Mouse (Mus musculus) intestine, embryonic 15.5 days (tissue): ENCODE data around the gene Atp8a1. TPM values are rescaled to one million over a fixed set of nuclear protein-coding genes. Genes with fewer than 3 reads are reported as not detected.
A peak's percentile ranks its signal among the peaks of the same experiment; 100 is the strongest.

Experiments
- ATAC-seq: fragments of 200-750 bp; cut with Nextera tagmentation; 2 replicates; pipeline ENCODE4 v1.8.0; 2017; ENCODE audit warnings: moderate TSS enrichment, moderate library complexity
- H3K27ac ChIP-seq: fragments of 300-500 bp; sonication (generic); 2 replicates; pipeline ENCODE4 v1.5.1; 2015; ENCODE audit warnings: mild to moderate bottlenecking, inconsistent platforms
- H3K27me3 ChIP-seq: fragments of 300-500 bp; sonication (generic); replicated peaks from 2 replicates; pipeline ENCODE4 v1.6.1; 2015; ENCODE audit warnings: inconsistent platforms
- H3K36me3 ChIP-seq: fragments of 300-500 bp; sonication (generic); 2 replicates; pipeline ENCODE4 v1.6.1; 2015; ENCODE audit warnings: inconsistent platforms
- H3K4me1 ChIP-seq: fragments of 300-500 bp; sonication (generic); replicated peaks from 2 replicates; pipeline ENCODE4 v1.6.1; 2015; ENCODE audit warnings: inconsistent platforms
- H3K4me2 ChIP-seq: fragments of 300-500 bp; sonication (generic); replicated peaks from 2 replicates; pipeline ENCODE4 v1.6.1; 2015; ENCODE audit warnings: mild to moderate bottlenecking, inconsistent platforms
- H3K4me3 ChIP-seq: fragments of 300-500 bp; sonication (generic); replicated peaks from 2 replicates; pipeline ENCODE4 v1.5.1; 2015; ENCODE audit warnings: inconsistent platforms
- H3K9ac ChIP-seq: fragments of 300-500 bp; sonication (generic); 2 replicates; pipeline ENCODE4 v1.6.1; 2015; ENCODE audit warnings: inconsistent platforms
- H3K9me3 ChIP-seq: fragments of 300-500 bp; sonication (generic); 2 replicates; pipeline ENCODE4 v1.6.1; 2016; ENCODE audit warnings: inconsistent platforms
- WGBS: fragments of 180-500 bp; shearing (Covaris S2); methylation state at CpG from one replicate; pipeline ENCODE4 v1.1.7; 2015; 5-methylcytosine and 5-hydroxymethylcytosine counted together
- polyA plus RNA-seq: library from polyadenylated mRNA; unstranded; fragments of >200 nt; fragmentation: Nextera tagmentation; extraction: Ambion mirVana; gene quantifications from 2 replicates; pipeline ENCODE4 v1.2.1, GENCODE M21; 2015

Atp8a1 gene
- polyA plus RNA-seq, 1 experiment from 2014 or later, result 16.5 TPM

DNA sequence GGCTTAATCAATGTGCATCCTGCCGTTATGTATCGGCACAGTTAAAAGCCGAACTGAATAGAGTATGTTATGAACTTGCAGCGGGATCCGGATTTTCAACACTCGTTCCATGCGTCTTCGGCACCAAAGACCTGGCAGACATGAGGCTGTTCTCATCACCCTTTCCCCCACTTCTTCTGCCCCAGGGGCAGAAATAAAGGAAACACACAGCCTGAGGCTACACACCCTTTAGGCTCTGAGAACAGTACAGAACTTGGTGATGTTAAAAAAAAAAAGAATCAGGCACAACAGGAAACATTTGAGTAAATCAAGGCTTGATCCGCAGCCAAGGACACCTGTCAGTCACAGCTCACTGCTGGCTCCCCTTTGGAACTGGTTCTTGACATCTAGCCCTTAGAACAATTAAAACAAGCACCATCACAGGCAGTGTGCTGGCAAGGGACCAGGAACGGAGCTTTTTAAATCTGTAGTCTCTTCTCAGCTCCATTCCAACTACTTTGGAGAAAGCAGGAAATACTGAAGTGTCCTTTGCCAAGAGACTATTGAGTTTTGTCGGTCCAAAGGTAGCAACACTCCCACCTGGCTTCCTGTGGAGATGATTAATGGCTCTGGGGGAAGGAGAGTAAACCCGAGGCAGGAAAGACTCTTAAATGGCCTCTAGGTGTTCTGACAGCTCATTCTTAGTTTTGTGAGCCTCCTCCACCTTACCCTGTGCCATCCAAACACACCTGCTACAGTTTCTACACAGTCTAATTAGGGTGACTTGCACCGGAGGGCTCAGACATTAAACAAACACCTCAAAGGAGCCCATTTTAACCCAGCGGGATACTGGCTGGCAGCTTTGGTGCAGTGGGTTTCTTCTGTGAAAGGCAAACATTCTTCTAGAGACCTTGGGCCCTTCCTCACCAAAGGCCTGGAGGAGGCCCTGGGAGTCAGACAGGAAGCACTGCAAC, 50.0 kb downstream of the Atp8a1 start:
- Histone ChIP-seq H3K4me1 (0 out of 2 replicates have a peak, but pooled peaks cover 9% of the 10 kb centered on the region), H3K9ac (no peak overlapping the region), H3K36me3 (no peaks in the 10 kb centered on the region), H3K4me2 (peak overlapping the region; percentile 9), H3K9me3 (no peaks in the 10 kb centered on the region), H3K27ac (peak overlapping the region; percentile 66), H3K27me3 (no peaks in the 10 kb centered on the region), H3K4me3 (no peak overlapping the region)
- ATAC-seq, result peak; percentile 85
- WGBS, result 66% methylated on average over 14 of the region's 14 CpGs

- WGBS, result 86% methylated on average over 10 of the region's 10 CpGs
- 0 out of 2 replicates have a peak, but pooled peaks cover 9% of the 10 kb centered on the region for H3K4me1 ChIP-seq
- H3K4me3 ChIP-seq, result no peak overlapping the region
- no peak overlapping the region for H3K27ac ChIP-seq
- H3K9ac ChIP-seq, result no peak overlapping the region
- H3K4me2 ChIP-seq, result no peak overlapping the region
- no peaks in the 10 kb centered on the region for H3K27me3 ChIP-seq
- H3K9me3 ChIP-seq, result no peaks in the 10 kb centered on the region
- ATAC-seq, result no peak
- H3K36me3 ChIP-seq, result no peaks in the 10 kb centered on the region
These were observed 53.0 kb downstream of the Atp8a1 start for GRCm38 (mm10) chr5:67794129-67794800.

GRCm38 (mm10) chr5:67782775-67783174, 64.5 kb downstream of the Atp8a1 start:
- Histone ChIP-seq H3K9me3 (no peaks in the 10 kb centered on the region), H3K27me3 (no peaks in the 10 kb centered on the region), H3K27ac (no peak overlapping the region), H3K4me1 (no peaks in the 10 kb centered on the region), H3K9ac (no peak overlapping the region), H3K4me3 (no peak overlapping the region), H3K36me3 (no peaks in the 10 kb centered on the region), H3K4me2 (no peak overlapping the region)
- no peak for ATAC-seq
- 77% methylated on average over 7 of the region's 7 CpGs for WGBS

GRCm38 (mm10) chr5:67778026-67778425, 69.2 kb downstream of the Atp8a1 start:
- Histone ChIP-seq H3K4me3 (no peak overlapping the region), H3K4me2 (no peak overlapping the region), H3K27ac (no peak overlapping the region), H3K9me3 (no peaks in the 10 kb centered on the region), H3K27me3 (no peaks in the 10 kb centered on the region), H3K36me3 (no peaks in the 10 kb centered on the region), H3K9ac (no peak overlapping the region), H3K4me1 (no peaks in the 10 kb centered on the region)
- ATAC-seq, result no peak
- WGBS, result 64% methylated on average over 8 of the region's 8 CpGs

DNA sequence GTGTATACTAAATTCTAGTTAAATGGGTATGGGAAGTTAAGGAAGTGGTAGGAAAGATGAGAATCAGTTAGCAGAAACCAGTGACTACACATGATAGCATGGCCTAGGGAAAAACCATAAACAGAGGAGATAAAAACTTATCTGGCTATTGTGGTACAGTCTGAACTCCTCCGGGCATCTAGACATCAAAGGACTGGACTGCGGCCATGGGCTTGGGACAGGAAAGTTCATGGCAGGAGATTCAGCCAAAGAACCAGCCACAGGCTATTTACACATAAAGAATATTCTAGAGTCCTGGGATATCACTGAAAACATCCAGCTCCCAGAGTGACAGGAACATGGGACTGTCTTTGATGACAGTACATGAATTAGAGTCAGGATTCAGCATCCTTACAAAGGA, 73.0 kb downstream of the Atp8a1 start:
- Histone ChIP-seq H3K27me3 (no peaks in the 10 kb centered on the region), H3K4me3 (no peak overlapping the region), H3K4me1 (no peaks in the 10 kb centered on the region), H3K27ac (no peak overlapping the region), H3K9me3 (no peaks in the 10 kb centered on the region), H3K4me2 (no peak overlapping the region), H3K9ac (no peak overlapping the region), H3K36me3 (no peaks in the 10 kb centered on the region)
- no peak for ATAC-seq
- 94% methylated on average over 2 of the region's 2 CpGs for WGBS

GRCm38 (mm10) chr5:67768708-67769107, 78.5 kb downstream of the Atp8a1 start:
- Histone ChIP-seq H3K36me3 (no peaks in the 10 kb centered on the region), H3K4me1 (no peaks in the 10 kb centered on the region), H3K4me3 (no peak overlapping the region), H3K9me3 (no peaks in the 10 kb centered on the region), H3K9ac (no peak overlapping the region), H3K27me3 (no peaks in the 10 kb centered on the region), H3K4me2 (no peak overlapping the region), H3K27ac (no peak overlapping the region)
- no peak for ATAC-seq
- WGBS, result 84% methylated on average over 8 of the region's 8 CpGs

DNA sequence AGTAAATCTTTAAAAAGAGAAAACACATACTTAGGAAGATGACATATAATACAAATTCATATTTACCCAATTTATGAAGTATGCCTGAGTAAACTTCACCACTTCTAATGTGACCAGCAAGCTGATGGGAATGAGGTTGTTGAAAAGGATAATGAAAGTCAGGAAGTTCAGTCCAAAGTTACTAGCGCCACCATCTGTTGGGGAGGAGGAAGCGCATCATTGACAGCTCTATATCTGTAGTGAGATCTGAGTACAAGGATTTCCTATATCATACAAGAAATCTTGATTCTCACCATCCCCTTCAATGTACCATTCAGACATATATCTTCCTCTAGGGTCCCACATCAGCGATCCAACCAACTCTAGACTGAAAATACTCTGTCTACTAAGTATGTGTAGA, 82.4 kb downstream of the Atp8a1 start:
- Histone ChIP-seq H3K4me2 (no peak overlapping the region), H3K36me3 (no peaks in the 10 kb centered on the region), H3K4me3 (no peak overlapping the region), H3K9me3 (no peaks in the 10 kb centered on the region), H3K4me1 (no peaks in the 10 kb centered on the region), H3K27me3 (no peaks in the 10 kb centered on the region), H3K9ac (no peak overlapping the region), H3K27ac (no peak overlapping the region)
- no peak for ATAC-seq
- WGBS, result 95% methylated on average over 3 of the region's 3 CpGs

GRCm38 (mm10) chr5:67758126-67758525, 89.1 kb downstream of the Atp8a1 start:
- Histone ChIP-seq H3K9ac (no peak overlapping the region), H3K27me3 (no peaks in the 10 kb centered on the region), H3K4me3 (no peak overlapping the region), H3K9me3 (no peaks in the 10 kb centered on the region), H3K4me2 (no peak overlapping the region), H3K36me3 (no peaks in the 10 kb centered on the region), H3K4me1 (no peaks in the 10 kb centered on the region), H3K27ac (no peak overlapping the region)
- 90% methylated on average over 6 of the region's 6 CpGs for WGBS
- no peak for ATAC-seq

DNA sequence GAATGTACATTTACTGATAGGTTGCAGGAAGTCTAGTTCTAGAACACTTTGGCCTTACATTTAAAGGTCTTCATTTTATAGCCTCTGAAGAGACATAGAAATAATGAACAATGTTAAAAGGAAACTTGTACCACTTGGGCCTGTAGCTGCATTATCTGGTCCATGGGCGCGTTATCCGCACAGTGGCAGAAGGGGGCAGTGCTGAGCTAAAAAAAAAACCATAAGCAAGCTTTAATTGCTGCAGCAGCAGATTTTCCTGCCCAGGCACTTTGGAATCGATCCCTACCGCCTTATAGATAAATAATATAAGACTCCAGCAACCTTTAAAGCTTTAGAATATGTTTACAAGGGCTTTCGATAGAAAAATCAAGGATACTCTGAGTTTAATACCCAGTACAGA, 91.1 kb downstream of the Atp8a1 start:
- ATAC-seq, result no peak

DNA sequence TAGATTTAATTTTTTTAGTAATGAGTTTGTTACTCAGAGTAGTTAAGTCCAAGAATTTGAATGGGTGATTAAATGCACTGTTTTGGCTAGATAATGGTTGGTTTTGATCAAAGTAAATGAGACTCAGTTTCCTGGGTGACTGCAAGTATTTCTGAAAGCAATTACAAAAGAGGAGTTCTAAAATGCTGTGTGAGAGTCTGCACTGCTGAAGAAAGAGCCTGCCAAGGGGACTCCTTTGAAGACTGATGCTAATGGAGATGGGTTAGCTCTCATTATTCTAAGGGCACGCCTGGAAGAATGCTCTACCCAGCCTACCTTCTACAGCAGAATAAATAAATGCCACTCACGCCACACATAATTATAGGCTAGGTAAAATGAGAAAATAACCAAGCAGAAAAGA, 94.2 kb downstream of the Atp8a1 start:
- Histone ChIP-seq H3K9me3 (no peaks in the 10 kb centered on the region), H3K9ac (no peak overlapping the region), H3K36me3 (no peaks in the 10 kb centered on the region), H3K4me3 (no peak overlapping the region), H3K4me1 (no peaks in the 10 kb centered on the region), H3K27ac (no peak overlapping the region), H3K4me2 (no peak overlapping the region), H3K27me3 (no peaks in the 10 kb centered on the region)
- WGBS, result 73% methylated on average over 2 of the region's 2 CpGs
- no peak for ATAC-seq

More for the DNA sequence above, 91.1 kb downstream of the Atp8a1 start:
- Histone ChIP-seq H3K4me2 (no peak overlapping the region), H3K4me3 (no peak overlapping the region), H3K27me3 (no peaks in the 10 kb centered on the region), H3K36me3 (no peaks in the 10 kb centered on the region), H3K4me1 (no peaks in the 10 kb centered on the region), H3K9me3 (no peaks in the 10 kb centered on the region), H3K27ac (no peak overlapping the region), H3K9ac (no peak overlapping the region)
- 23% methylated on average over 6 of the region's 6 CpGs for WGBS

DNA sequence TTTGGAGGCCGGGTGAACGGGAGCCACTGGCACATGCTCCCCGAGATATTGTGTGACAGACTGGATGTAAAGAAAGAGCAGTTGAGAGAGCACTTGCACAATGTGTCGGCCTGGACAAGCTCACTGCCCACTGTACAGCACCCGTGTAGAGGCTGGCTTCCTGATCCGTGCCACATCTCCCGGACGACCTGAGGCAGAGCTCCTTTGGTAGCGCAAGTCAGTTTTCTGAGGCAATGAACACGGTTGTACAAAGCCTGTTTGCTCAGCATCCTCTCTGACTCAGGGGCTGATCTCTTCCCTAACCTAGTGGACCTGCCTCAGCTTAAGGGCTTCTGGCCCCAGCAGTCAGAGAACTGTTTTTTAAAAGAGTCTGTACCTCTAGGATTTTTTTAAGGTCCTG, 94.6 kb downstream of the Atp8a1 start:
- Histone ChIP-seq H3K4me1 (no peaks in the 10 kb centered on the region), H3K27ac (no peak overlapping the region), H3K9me3 (no peaks in the 10 kb centered on the region), H3K27me3 (no peaks in the 10 kb centered on the region), H3K9ac (no peak overlapping the region), H3K4me3 (no peak overlapping the region), H3K4me2 (no peak overlapping the region), H3K36me3 (no peaks in the 10 kb centered on the region)
- ATAC-seq, result no peak
- 83% methylated on average over 10 of the region's 10 CpGs for WGBS

GRCm38 (mm10) chr5:67752007-67752406, 95.2 kb downstream of the Atp8a1 start:
- 45% methylated on average over 3 of the region's 3 CpGs for WGBS
- no peak overlapping the region for H3K4me2 ChIP-seq
- no peaks in the 10 kb centered on the region for H3K4me1 ChIP-seq
- no peaks in the 10 kb centered on the region for H3K36me3 ChIP-seq
- no peak overlapping the region for H3K4me3 ChIP-seq
- no peaks in the 10 kb centered on the region for H3K27me3 ChIP-seq
- no peaks in the 10 kb centered on the region for H3K9me3 ChIP-seq
- H3K27ac ChIP-seq, result no peak overlapping the region
- no peak overlapping the region for H3K9ac ChIP-seq
- ATAC-seq, result no peak
